Mouse (Mus musculus) G1E (cell line): ENCODE data around the gene Nemp1. TPM values are rescaled to one million over a fixed set of nuclear protein-coding genes. Genes with fewer than 3 reads are reported as not detected.

Experiments used
- ATAC-seq: 2 replicates; pipeline ENCODE4 v1.8.0; 2016; ENCODE audit warnings: mild to moderate bottlenecking; ENCODE audit not compliant: insufficient number of reproducible peaks, poor library complexity, low FRiP score, severe bottlenecking; ENCODE audit errors: extremely low read depth
- DNase-seq: peaks from one replicate; pipeline ENCODE4 v3.0.0; 2012; ENCODE audit warnings: low spot score
- H3K27me3 ChIP-seq: 2 replicates; pipeline ENCODE4 v1.6.1; 2012; ENCODE audit warnings: mild to moderate bottlenecking, low read length, inconsistent platforms; ENCODE audit not compliant: insufficient read depth
- H3K36me3 ChIP-seq: replicated peaks from 2 replicates; pipeline ENCODE3; 2012; ENCODE audit warnings: mild to moderate bottlenecking, inconsistent platforms
- H3K4me1 ChIP-seq: 2 replicates; pipeline ENCODE4 v1.6.1; 2012; ENCODE audit warnings: low read depth, low read length, inconsistent platforms, mixed read lengths; ENCODE audit not compliant: insufficient read depth
- H3K4me3 ChIP-seq: 2 replicates; pipeline ENCODE4 v1.5.1; 2012; ENCODE audit warnings: low read depth, mild to moderate bottlenecking, inconsistent platforms, low read length, moderate library complexity, mixed read lengths
- H3K9me3 ChIP-seq: replicated peaks from 2 replicates; pipeline ENCODE4 v1.6.1; 2012; ENCODE audit warnings: inconsistent platforms
- CTCF ChIP-seq: IDR thresholded peaks from 2 replicates; pipeline ENCODE4 v1.5.1; 2012; ENCODE audit warnings: low read depth, low read length, inconsistent platforms, mixed read lengths
- GATA1 ChIP-seq: IDR thresholded peaks from 2 replicates; pipeline ENCODE4 v1.6.1; 2012; ENCODE audit warnings: borderline replicate concordance, low read length, inconsistent platforms, mixed read lengths
- GATA2 ChIP-seq: IDR thresholded peaks from 2 replicates; pipeline ENCODE4 v1.6.1; 2012; ENCODE audit warnings: low read depth, low read length, inconsistent platforms, borderline replicate concordance
- POLR2AphosphoS5 ChIP-seq: IDR thresholded peaks from 2 replicates; pipeline ENCODE4 v1.6.1; 2012; ENCODE audit warnings: low read depth, low read length, inconsistent platforms; ENCODE audit not compliant: insufficient replicate concordance
- TAL1 ChIP-seq: conservative IDR thresholded peaks from 2 replicates; pipeline ENCODE4 v1.6.1; 2012; ENCODE audit warnings: low read depth, low read length, inconsistent platforms, mixed read lengths
- polyA plus RNA-seq: library from polyadenylated mRNA; stranded (reverse); fragments of >175 nt; gene quantifications from 2 replicates; pipeline ENCODE4 v1.2.3, GENCODE M21; 2012
- total RNA-seq, 2 experiments: library from RNA; stranded (forward) in 1 of 2; stranded (reverse) in 1 of 2; fragments of 200-1000 nt in 1 of 2; fragments of >200 nt in 1 of 2; fragmentation: Nextera tagmentation in 1 of 2; gene quantifications; 2 replicates each; pipeline ENCODE4 v1.2.3; 2014 to 2017

Gene Nemp1
- total and polyA plus RNA-seq, 3 experiments, result 5.6 to 57.6 (median 40.4) TPM

- DNase-seq, result no peak
- no peak for TF ChIP-seq GATA1
- no peak for TF ChIP-seq CTCF
- no peak for TF ChIP-seq POLR2AphosphoS5
- no peak for TF ChIP-seq GATA2
- no peak for TF ChIP-seq TAL1
- Histone ChIP-seq H3K9me3 (peaks cover 5% of the 10 kb centered on the region), H3K36me3 (no peaks in the 10 kb centered on the region), H3K4me1 (peaks cover 82% of the 10 kb centered on the region), H3K4me3 (peak overlapping the region; percentile 20; the same call in 1 of the 2 replicates), H3K27me3 (peaks cover 26% of the 10 kb centered on the region)
- ATAC-seq, result no peak
These were observed 64.2 kb downstream of the Nemp1 start for GRCm38 (mm10) chr10:127730933-127731310.

- DNase-seq (no peak), ATAC-seq (no peak)
- Histone ChIP-seq H3K4me1 (peaks cover 87% of the 10 kb centered on the region), H3K36me3 (no peaks in the 10 kb centered on the region), H3K9me3 (peaks cover 5% of the 10 kb centered on the region), H3K4me3 (peak overlapping the region; percentile 20; the same call in 1 of the 2 replicates), H3K27me3 (peaks cover 23% of the 10 kb centered on the region)
- TF ChIP-seq POLR2AphosphoS5 (no peak), GATA2 (no peak), CTCF (no peak), GATA1 (no peak), TAL1 (no peak)
These were observed 64.7 kb downstream of the Nemp1 start for GRCm38 (mm10) chr10:127731397-127731796.

GRCm38 (mm10) chr10:127734434-127734833 lies 67.7 kb downstream of the Nemp1 start:
- TF ChIP-seq GATA1 (no peak), CTCF (no peak), POLR2AphosphoS5 (no peak), GATA2 (no peak)
- ATAC-seq, result no peak
- H3K4me3 ChIP-seq, result no peak overlapping the region; the same call in 1 of the 2 replicates
- H3K36me3 ChIP-seq, result no peaks in the 10 kb centered on the region
- peaks cover 88% of the 10 kb centered on the region for H3K4me1 ChIP-seq
- peaks cover 5% of the 10 kb centered on the region for H3K9me3 ChIP-seq
- no peak for DNase-seq
- no peaks in the 10 kb centered on the region for H3K27me3 ChIP-seq

- Histone ChIP-seq H3K36me3 (peaks cover 3% of the 10 kb centered on the region), H3K9me3 (peaks cover 5% of the 10 kb centered on the region), H3K4me1 (peaks cover 83% of the 10 kb centered on the region), H3K4me3 (no peak overlapping the region), H3K27me3 (no peaks in the 10 kb centered on the region)
- DNase-seq (no peak), ATAC-seq (no peak)
- TF ChIP-seq CTCF (no peak), TAL1 (no peak), GATA1 (no peak)
These were observed 69.6 kb downstream of the Nemp1 start for GRCm38 (mm10) chr10:127736266-127736665.

- peaks cover 5% of the 10 kb centered on the region for H3K9me3 ChIP-seq
- TF ChIP-seq POLR2AphosphoS5 (no peak), CTCF (no peak), GATA2 (no peak), TAL1 (no peak), GATA1 (no peak)
- ATAC-seq (peak; percentile 50), DNase-seq (no peak)
- H3K4me1 ChIP-seq, result peaks cover 84% of the 10 kb centered on the region
- peaks cover 10% of the 10 kb centered on the region for H3K36me3 ChIP-seq
- no peaks in the 10 kb centered on the region for H3K27me3 ChIP-seq
- peak overlapping the region; percentile 25; the same call in 1 of the 2 replicates for H3K4me3 ChIP-seq
These were observed 70.2 kb downstream of the Nemp1 start for GRCm38 (mm10) chr10:127736916-127737315.

- ATAC-seq, result no peak
These were observed 70.9 kb downstream of the Nemp1 start for GRCm38 (mm10) chr10:127737552-127737951.

GRCm38 (mm10) chr10:127738151-127738882 lies 71.6 kb downstream of the Nemp1 start:
- ATAC-seq, result peak; percentile 52
- peak overlapping the region; percentile 92; the same call in 1 of the 2 replicates for H3K4me3 ChIP-seq

More at GRCm38 (mm10) chr10:127737552-127737951, 70.9 kb downstream of the Nemp1 start:
- TF ChIP-seq CTCF (no peak), GATA2 (no peak), POLR2AphosphoS5 (no peak), GATA1 (no peak), TAL1 (no peak)
- Histone ChIP-seq H3K9me3 (peaks cover 8% of the 10 kb centered on the region), H3K27me3 (no peaks in the 10 kb centered on the region), H3K4me1 (peaks cover 85% of the 10 kb centered on the region), H3K36me3 (peaks cover 16% of the 10 kb centered on the region), H3K4me3 (peak overlapping the region; percentile 25; the same call in 1 of the 2 replicates)
- DNase-seq, result no peak

More at GRCm38 (mm10) chr10:127738151-127738882, 71.6 kb downstream of the Nemp1 start:
- DNase-seq, result peak; percentile 59
- Histone ChIP-seq H3K27me3 (no peaks in the 10 kb centered on the region), H3K36me3 (peaks cover 24% of the 10 kb centered on the region), H3K9me3 (peaks cover 13% of the 10 kb centered on the region), H3K4me1 (peaks cover 89% of the 10 kb centered on the region)
- TF ChIP-seq GATA2 (no peak), CTCF (peak; percentile 42; the same call in 1 of the 2 replicates)
